In genomic region chr4:155163685-155164084, GRCm38 (mm10) we compare ENCODE assay signal across 8 mouse cellular contexts. TPM values are rescaled to one million over a fixed set of nuclear protein-coding genes. Genes with fewer than 3 reads are reported as not detected.
DNase-seq lines count a peak whose midpoint lies in the region; ATAC-seq and TF ChIP-seq lines count a peak whose summit lies in the region.

No protein-coding gene starts in this region.

- ATAC-seq in heart, embryonic 15.5 days (replicated peaks; ENCODE audit: insufficient number of reproducible peaks, insufficient read depth, low FRiP score, low read depth), result no peak
- ATAC-seq in intestine, postnatal 0 days, result no peak
- peak; percentile 9; the same call in 1 of the 2 replicates for ATAC-seq in stomach, postnatal 0 days (ENCODE audit: low FRiP score, low TSS enrichment)
- ATAC-seq in frontal cortex, adult (ENCODE audit: low TSS enrichment), result no peak

- H3K36me3 ChIP-seq in heart, embryonic 15.5 days, result peaks cover 11% of the 10 kb centered on the region
- H3K36me3 ChIP-seq in spleen, adult 2 months (ENCODE audit: control insufficient read depth, insufficient read depth, low read length), result peaks cover 10% of the 10 kb centered on the region
- peaks cover 15% of the 10 kb centered on the region for H3K36me3 ChIP-seq in intestine, postnatal 0 days (ENCODE audit: control insufficient read depth, insufficient read depth)
- peaks cover 7% of the 10 kb centered on the region for H3K36me3 ChIP-seq in stomach, postnatal 0 days (ENCODE audit: control insufficient read depth, insufficient read depth, low read length)

- no peak for TF ChIP-seq EP300 in stomach, postnatal 0 days (optimal IDR thresholded peaks at IDR 0.05)

- no peaks in the 10 kb centered on the region for H3K9me3 ChIP-seq in heart, embryonic 15.5 days (replicated peaks)
- no peaks in the 10 kb centered on the region for H3K9me3 ChIP-seq in intestine, postnatal 0 days (ENCODE audit: control insufficient read depth)
- H3K9me3 ChIP-seq in stomach, postnatal 0 days (ENCODE audit: control insufficient read depth, low read length), result no peaks in the 10 kb centered on the region

- no peak overlapping the region for H3K4me3 ChIP-seq in heart, embryonic 15.5 days
- no peak overlapping the region for H3K4me3 ChIP-seq in spleen, adult 2 months (ENCODE audit: extremely low read depth, insufficient read depth, insufficient read length)
- no peak overlapping the region for H3K4me3 ChIP-seq in intestine, postnatal 0 days (ENCODE audit: low read depth, low read length)
- H3K4me3 ChIP-seq in stomach, postnatal 0 days (ENCODE audit: low read depth, low read length), result no peak overlapping the region

- TF ChIP-seq CTCF in spleen, adult 2 months (IDR thresholded peaks at IDR 0.05; ENCODE audit: extremely low read depth, insufficient read depth, insufficient read length, insufficient replicate concordance), result no peak
- no peak for TF ChIP-seq CTCF in intestine, postnatal 0 days (IDR thresholded peaks at IDR 0.05; ENCODE audit: low read depth)
- TF ChIP-seq CTCF in stomach, postnatal 0 days (IDR thresholded peaks at IDR 0.05; ENCODE audit: low read depth), result no peak

- no peak overlapping the region for H3K4me2 ChIP-seq in heart, embryonic 15.5 days
- no peak overlapping the region; the same call in 1 of the 2 replicates for H3K4me2 ChIP-seq in intestine, postnatal 0 days (replicated peaks; ENCODE audit: low read depth)
- H3K4me2 ChIP-seq in stomach, postnatal 0 days (replicated peaks; ENCODE audit: low read depth), result no peak overlapping the region

- peak overlapping the region; percentile 85 for H3K27ac ChIP-seq in heart, embryonic 15.5 days
- H3K27ac ChIP-seq in spleen, adult 2 months (ENCODE audit: insufficient read depth, low read length), result peak overlapping the region; percentile 38
- peak overlapping the region; percentile 91 for H3K27ac ChIP-seq in intestine, postnatal 0 days (ENCODE audit: low read depth, low read length)
- H3K27ac ChIP-seq in stomach, postnatal 0 days (replicated peaks), result peak overlapping the region; percentile 76

- 66% methylated on average over 8 of the region's 8 CpGs for WGBS in heart, embryonic 15.5 days
- WGBS in spleen, adult 2 months, result 42% methylated on average over 8 of the region's 8 CpGs
- 53% methylated on average over 8 of the region's 8 CpGs for WGBS in intestine, postnatal 0 days
- 59% methylated on average over 8 of the region's 8 CpGs for WGBS in stomach, postnatal 0 days

- H3K4me1 ChIP-seq in heart, embryonic 15.5 days (replicated peaks), result peaks cover 85% of the 10 kb centered on the region
- peaks cover 41% of the 10 kb centered on the region for H3K4me1 ChIP-seq in spleen, adult 2 months (ENCODE audit: control insufficient read depth, insufficient read depth, insufficient read length)
- peaks cover 32% of the 10 kb centered on the region for H3K4me1 ChIP-seq in intestine, postnatal 0 days (replicated peaks; ENCODE audit: control insufficient read depth, insufficient read depth, low read length)
- peaks cover 24% of the 10 kb centered on the region for H3K4me1 ChIP-seq in stomach, postnatal 0 days (replicated peaks; ENCODE audit: control insufficient read depth, insufficient read depth)

- no peak overlapping the region for H3K9ac ChIP-seq in heart, embryonic 15.5 days
- H3K9ac ChIP-seq in intestine, postnatal 0 days (ENCODE audit: low read depth, low read length), result no peak overlapping the region
- no peak overlapping the region for H3K9ac ChIP-seq in stomach, postnatal 0 days (ENCODE audit: low read length)

- TF ChIP-seq POLR2A in spleen, adult 2 months (IDR thresholded peaks at IDR 0.05; ENCODE audit: low read depth, low read length), result no peak

- no peaks in the 10 kb centered on the region for H3K27me3 ChIP-seq in heart, embryonic 15.5 days
- H3K27me3 ChIP-seq in spleen, adult 2 months (ENCODE audit: control insufficient read depth, insufficient read depth, low read length), result no peaks in the 10 kb centered on the region
- H3K27me3 ChIP-seq in intestine, postnatal 0 days (replicated peaks; ENCODE audit: control insufficient read depth, insufficient read depth, low read length), result no peaks in the 10 kb centered on the region
- H3K27me3 ChIP-seq in stomach, postnatal 0 days (ENCODE audit: control insufficient read depth, insufficient read depth, low read length), result no peaks in the 10 kb centered on the region

- DNase-seq in heart, adult 9 months (ENCODE audit: low spot score in 2 of 2), result no peak
- DNase-seq in spleen, adult 2 months (ENCODE audit: low read depth in 1 of 2, low spot score in 2 of 2), result no peak
- DNase-seq in spleen, postnatal 4 days (ENCODE audit: low spot score in 2 of 2), result no peak
- DNase-seq in stomach, postnatal 0 days (ENCODE audit: low spot score), result no peak
- no peak for DNase-seq in B cell, adult 2 months

RNA-seq across cellular contexts. Expression of gene Ski, which starts 58.7 kb away (rescaled TPM):
- polyA plus RNA-seq in heart, embryonic 15.5 days (2015; fragmentation: Nextera tagmentation; extraction: Ambion mirVana), result 11.0 and 13.6 TPM in 2 replicates
- polyA plus RNA-seq in spleen, adult 2 months (2012; rRNA removed), result 32.2 and 40.6 TPM in 2 replicates
- 13.3 and 14.0 TPM in 2 replicates for polyA plus RNA-seq in intestine, postnatal 0 days (2015; fragmentation: Nextera tagmentation; extraction: Ambion mirVana)
- polyA plus RNA-seq in stomach, postnatal 0 days (2015; fragmentation: Nextera tagmentation; extraction: Ambion mirVana), result 9.7 and 10.8 TPM in 2 replicates

Comparison
In these comparisons a context has a peak if more than half of its experiments do, and no peak if none do; other contexts are left out.
1. H3K27ac ChIP-seq: peak in every context shown above with its lines; median percentile 91 in intestine, postnatal 0 days; 85 in heart, embryonic 15.5 days; 76 in stomach, postnatal 0 days; 38 in spleen, adult 2 months.